Mouse (Mus musculus) cerebellum, postnatal 25 days (tissue): ENCODE measurements at regions not wholly inside any gene's neighbourhood (a gene's known extent, or its start where the extent isn't known, plus 50 kb on each side); places are given as distances from the start of the nearest gene placed in this dataset.

Experiments
- DNase-seq, 2 experiments: peaks; one replicate each; pipeline ENCODE4 v3.0.0; 2021; ENCODE audit warnings: mixed read lengths in 2 of 2

DNA sequence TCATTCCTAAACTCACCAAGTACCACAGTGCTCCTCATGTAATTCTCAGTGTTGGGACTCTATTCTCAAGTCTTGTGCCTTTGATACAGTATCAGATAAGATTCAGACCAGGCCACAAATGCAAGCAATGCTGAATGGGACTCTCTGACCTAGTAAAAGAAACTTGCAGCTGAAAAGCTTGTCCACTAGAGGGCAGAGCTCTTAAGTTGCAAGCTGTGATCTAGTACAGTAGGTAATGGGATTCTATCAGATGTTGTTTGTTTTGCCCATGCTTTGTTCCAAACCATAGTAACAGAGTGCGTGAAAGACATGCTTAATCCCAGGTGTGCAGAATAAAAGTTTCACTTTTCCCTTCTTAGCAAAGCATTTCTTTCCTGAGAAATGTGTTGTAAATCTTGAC lies 383.2 kb upstream of the Chrm2 start:
- peak; percentile 12 to 51 for DNase-seq

DNA sequence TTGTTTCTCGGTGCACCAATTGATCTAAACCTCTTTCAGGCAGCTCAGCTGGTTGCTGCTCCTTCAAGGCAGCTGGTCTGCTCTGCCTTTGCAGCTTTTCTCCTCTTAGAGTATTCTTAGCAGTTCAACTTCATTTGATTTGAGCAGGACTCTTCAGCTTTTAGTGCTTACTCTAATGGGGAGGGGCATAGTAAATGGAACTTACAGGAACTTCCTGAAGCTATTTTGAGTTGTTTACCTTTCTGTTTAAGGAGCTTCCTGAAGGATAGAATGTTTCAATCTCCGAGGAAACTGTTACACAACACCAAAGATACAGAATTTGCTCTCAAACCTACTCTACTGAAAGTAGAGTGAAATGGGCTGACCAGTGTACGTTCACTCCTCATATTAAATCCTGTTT lies 385.8 kb upstream of the Chrm2 start:
- DNase-seq, result no peak

- DNase-seq, result peak; percentile 79 to 89
Observed at GRCm38 (mm10) chr6:35988891-35989290, 399.0 kb upstream of the Chrm2 start.

DNA sequence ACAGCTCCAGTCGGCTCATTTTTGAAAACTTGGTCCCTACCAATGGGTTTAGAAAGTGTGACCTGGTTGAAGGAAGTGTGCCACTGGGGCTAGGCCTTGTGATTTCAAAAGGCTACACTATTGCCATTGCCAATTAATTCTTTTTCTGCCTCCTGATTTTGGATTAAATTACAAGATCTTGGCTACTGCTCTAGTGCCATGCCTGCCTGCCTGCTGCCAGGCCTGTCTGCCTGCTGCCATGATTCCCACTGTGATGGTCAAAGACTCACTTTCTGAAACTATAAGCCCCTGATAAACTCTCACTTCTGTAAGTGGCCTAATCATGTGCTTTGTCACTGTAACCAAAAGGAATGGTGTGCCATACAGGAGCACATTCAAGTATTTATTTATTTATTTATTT lies 400.4 kb upstream of the Mtpn start:
- peak; percentile 5 to 6 for DNase-seq

GRCm38 (mm10) chr6:35924189-35924588 lies 384.5 kb upstream of the Mtpn start:
- peak; percentile 61 to 73 for DNase-seq

GRCm38 (mm10) chr6:35897990-35898389 lies 358.3 kb upstream of the Mtpn start:
- no peak for DNase-seq

GRCm38 (mm10) chr6:35895692-35896091 lies 356.0 kb upstream of the Mtpn start:
- no peak for DNase-seq

- no peak for DNase-seq
Observed at GRCm38 (mm10) chr6:35874671-35875070, 335.0 kb upstream of the Mtpn start.

DNA sequence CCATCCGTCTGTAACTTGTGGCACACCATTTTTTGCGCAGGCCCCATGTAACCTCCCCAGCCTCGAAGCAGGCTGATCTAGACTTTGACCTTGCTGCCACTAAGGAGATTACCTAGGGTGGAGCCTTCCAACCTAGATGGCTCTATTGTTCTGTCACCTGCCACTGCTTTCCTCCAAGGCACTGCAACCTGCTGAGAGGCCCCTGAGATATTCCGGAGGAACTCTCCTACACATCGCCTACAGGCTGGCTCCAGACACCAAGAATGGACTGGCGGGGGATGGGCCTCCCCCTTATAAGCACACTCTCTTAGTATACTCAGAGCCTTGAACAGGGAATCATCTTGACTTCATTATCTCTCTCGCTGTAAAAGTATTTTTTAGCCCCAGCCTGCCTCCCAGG lies 331.7 kb upstream of the Mtpn start:
- DNase-seq, result no peak

DNA sequence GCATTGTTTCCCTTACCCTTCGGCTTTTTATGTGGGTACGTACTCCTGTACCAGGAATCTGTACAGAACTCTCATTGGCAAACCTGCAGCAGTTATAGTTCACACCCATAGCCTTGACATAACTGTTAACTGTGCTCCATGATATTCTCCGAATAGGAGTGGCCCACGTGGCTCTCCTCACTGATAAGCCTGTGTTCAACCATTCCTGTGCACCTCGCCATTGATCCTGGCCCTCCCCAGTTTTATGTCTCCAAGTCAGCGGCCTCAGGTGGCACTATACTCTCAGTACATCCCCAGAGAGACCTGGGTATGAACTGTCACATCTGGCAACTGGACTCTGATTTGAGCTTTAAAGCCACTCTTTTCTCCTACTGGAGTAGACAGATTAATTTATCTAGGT lies 324.5 kb upstream of the Mtpn start:
- DNase-seq, result no peak

GRCm38 (mm10) chr6:35853993-35854392 lies 314.3 kb upstream of the Mtpn start:
- DNase-seq, result no peak

GRCm38 (mm10) chr6:35816657-35817056 lies 277.0 kb upstream of the Mtpn start:
- DNase-seq, result no peak

GRCm38 (mm10) chr6:35814476-35814875 lies 274.8 kb upstream of the Mtpn start:
- peak; percentile 27 to 40 for DNase-seq

DNA sequence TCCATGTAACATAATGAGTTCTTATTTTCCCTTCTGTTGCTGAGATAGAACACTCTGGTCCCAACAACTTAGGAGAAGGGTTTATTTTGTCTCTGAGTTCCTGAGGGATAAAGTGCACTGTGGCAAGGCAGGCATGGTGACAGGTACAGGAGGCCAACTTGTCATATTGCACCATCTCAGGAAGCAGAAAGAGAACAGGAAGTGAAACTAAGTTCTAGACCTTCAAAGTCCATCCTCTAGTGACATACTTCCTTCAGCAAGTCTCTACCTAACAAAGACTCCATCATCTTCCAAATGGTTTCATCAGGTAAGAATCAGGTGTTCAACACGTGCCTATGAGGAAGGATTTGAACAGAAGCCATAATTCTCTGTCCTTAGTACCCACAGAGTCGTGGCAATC lies 266.1 kb upstream of the Mtpn start:
- DNase-seq, result no peak

- DNase-seq, result no peak
Observed at GRCm38 (mm10) chr6:35804041-35804440, 264.4 kb upstream of the Mtpn start.

DNA sequence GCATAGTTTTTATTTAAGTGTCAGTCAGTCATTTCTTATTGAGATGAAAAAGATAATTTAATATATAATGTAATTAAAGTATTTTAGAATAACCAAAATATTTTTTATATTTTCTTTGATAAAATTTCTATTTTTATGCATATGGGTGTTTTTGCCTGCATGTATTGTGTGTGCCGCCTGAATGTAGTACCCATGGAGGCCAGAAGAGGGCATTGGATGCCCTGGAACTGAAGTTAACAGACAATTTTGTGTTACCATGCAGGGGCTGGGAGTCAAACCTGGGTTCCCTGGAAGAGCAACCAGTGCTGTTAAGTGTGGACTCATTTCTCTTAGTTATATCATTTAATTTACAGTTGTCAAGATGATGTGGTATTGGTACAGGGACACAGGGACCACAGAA lies 240.0 kb upstream of the Mtpn start:
- no peak for DNase-seq

GRCm38 (mm10) chr6:35770907-35771306 lies 231.2 kb upstream of the Mtpn start:
- no peak for DNase-seq

DNA sequence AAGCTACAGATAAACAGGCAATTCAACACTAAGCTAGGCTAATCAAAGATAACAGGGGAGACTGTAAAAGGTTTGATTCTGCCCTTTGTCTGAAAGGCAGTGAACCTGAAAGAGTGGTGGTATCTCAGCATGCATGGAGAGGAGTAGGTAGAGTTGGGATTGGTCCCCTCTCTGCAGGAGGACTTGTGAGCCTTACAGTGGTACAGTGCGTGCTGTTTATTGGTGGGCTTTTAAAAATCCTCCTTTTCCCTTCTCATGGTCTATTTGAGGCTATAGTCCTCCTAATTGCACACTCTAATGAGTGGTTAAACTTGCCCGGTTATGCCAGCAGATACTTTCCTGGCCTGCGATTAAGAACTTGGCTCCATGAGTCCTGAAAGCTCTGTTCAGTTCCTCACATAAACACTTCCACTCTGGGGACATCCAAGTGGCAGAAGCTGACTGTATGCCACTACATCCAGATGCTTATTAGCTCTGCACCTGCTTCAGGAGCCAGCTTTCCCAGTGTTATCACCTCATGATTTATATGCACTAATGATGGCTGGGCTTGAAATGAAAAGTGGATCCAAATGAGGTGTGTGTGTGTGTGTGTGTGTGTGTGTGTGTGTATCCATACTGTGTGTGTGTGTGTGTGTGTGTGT lies 220.0 kb upstream of the Mtpn start:
- no peak for DNase-seq

DNA sequence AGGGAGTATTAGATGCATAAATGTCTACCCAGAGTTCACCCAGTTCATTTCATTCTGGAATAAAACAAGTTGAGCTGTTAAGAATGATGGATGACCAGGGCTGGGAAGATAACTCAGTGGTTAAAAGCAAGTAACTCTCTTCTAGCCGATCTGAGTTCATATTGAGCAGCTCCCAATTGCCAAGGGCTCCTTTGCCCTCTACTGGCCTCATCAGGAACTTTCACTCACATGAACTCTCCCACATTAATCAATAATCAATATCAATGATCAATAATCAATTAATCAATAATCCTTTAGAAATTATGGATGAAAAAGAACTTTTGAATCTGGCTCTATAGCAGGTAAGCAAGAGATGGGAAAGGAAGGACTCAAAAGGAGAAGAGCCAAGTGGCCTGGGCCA lies 206.3 kb upstream of the Mtpn start:
- DNase-seq, result no peak

- peak; percentile 22 to 52 for DNase-seq
Observed at GRCm38 (mm10) chr6:35705587-35705986, 165.9 kb upstream of the Mtpn start.

- no peak for DNase-seq
Observed at GRCm38 (mm10) chr6:35667062-35667461, 127.4 kb upstream of the Mtpn start.

GRCm38 (mm10) chr6:35651401-35651800 lies 111.7 kb upstream of the Mtpn start:
- DNase-seq, result no peak

GRCm38 (mm10) chr6:35645210-35645609 lies 105.5 kb upstream of the Mtpn start:
- no peak for DNase-seq

- DNase-seq, result no peak
Observed at GRCm38 (mm10) chr6:35640672-35641071, 101.0 kb upstream of the Mtpn start.

- no peak for DNase-seq
Observed at GRCm38 (mm10) chr6:35608336-35608735, 68.6 kb upstream of the Mtpn start.
